Mouse (Mus musculus): ENCODE data around the gene Ece2.

Ece2 gene

DNA sequence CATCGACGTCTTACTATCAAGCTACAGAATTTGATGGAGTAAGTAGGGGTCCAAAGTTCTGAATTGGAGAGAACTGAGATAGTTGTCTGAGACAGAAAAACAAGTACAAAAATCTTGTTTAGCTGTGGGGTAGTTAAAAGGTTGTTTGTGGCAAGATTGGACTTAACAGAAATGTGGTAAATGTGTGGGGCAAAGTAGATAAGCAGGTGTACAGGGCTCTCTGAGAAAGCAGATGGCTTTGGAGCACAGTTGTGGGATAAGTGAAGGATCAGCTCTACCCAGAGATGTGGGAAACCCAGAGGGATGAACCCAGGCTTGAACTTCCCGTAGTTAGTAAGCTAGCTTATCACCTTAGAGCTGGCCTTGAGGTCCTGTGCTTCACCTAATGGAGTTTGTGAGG is 61.1 kb downstream of the Ece2 start:
- no peak for DNase-seq (ENCODE audit: inconsistent ontology term)

GRCm38 (mm10) chr16:20691617-20692016 is 62.0 kb downstream of the Ece2 start:
- DNase-seq (ENCODE audit: inconsistent ontology term) = no peak

GRCm38 (mm10) chr16:20692241-20692965 is 62.8 kb downstream of the Ece2 start:
- no peak for DNase-seq (ENCODE audit: inconsistent ontology term)

DNA sequence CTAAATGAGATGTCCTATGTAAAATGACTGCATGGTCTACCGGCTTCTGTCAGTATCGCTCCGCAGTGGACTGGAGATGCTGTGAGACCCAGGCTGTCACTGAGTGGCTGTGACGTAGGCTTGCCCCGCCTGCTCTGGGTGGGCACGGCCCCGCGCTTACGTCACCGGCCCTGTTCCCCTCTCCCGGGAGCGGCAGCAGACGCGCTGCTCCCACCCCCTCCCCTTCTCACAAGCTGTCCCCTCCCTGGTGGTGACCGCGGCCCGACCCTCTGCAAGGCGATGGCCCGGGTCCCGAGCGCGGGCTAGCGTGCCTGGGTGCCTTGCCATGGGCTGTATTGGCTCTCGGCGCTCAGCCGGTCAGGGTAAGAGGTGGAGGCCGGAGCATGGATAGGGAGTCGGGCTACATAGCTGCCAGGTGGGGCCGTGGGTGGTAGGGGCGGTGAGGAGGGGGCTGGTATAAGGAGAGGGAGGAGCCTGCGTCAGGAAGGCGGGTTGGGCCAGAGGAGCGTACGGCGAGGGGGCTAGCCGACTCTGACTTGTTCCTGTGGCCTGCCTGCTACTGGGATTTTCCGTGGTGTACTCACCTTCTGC is 63.6 kb downstream of the Ece2 start, which contains the start of gene Fam131a:
TSS of gene Fam131a (plus strand) at position 131 of the 591 bp plus-strand sequence.
- DNase-seq (ENCODE audit: inconsistent ontology term) = peak; percentile 95

- DNase-seq (ENCODE audit: inconsistent ontology term) = no peak
Measured at GRCm38 (mm10) chr16:20694781-20695180, 65.2 kb downstream of the Ece2 start.

GRCm38 (mm10) chr16:20695622-20696323 is 66.1 kb downstream of the Ece2 start:
- DNase-seq (ENCODE audit: inconsistent ontology term) = peak; percentile 90

Measured in Muller cell, postnatal 12 days (primary cell).